Mouse (Mus musculus) kidney, postnatal 14 days (tissue): Measurements from ENCODE around the gene Ror1.

Experiments
- DNase-seq: peaks from one replicate; pipeline ENCODE4 v3.0.0; 2022; ENCODE audit warnings: mixed read lengths

Ror1 gene

DNA sequence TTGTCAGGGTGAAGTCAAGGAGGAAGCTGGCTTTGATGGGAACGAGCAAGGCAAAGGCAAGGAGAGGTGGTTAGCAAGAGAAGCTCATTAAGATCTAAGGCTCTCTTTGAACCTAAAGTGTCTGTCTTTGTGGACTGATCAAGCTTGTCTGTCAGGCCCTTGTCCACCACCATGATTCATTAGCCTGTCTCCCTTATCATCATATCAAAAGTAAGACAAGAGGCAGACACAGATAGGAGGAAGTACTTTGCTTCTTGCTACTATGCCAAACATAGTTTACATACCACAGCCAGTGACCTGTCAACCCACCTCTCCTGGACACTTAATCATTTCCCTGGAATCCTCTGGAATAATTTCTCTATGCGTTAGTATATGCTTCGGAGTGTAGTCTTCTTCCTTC, 121.0 kb downstream of the Ror1 start:
- DNase-seq, result no peak

DNA sequence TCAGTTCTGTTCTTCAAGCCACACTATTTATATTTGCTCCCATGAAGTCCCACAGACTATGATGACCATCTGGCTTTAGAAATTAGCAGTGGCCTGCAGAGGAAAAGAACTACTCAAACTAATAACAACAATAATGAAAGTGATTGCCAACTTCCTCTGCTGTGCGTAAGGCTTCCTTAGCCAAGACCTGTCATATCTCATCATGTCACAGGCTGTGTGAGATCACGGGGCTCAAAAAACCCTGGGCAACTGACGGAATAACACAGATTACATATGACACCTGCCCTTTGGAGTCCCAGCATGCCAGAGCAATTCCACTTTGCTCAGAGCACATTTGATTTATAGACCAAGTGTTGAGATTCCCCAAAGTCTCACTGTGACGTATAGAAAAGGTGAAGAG, 123.4 kb downstream of the Ror1 start:
- no peak for DNase-seq

DNA sequence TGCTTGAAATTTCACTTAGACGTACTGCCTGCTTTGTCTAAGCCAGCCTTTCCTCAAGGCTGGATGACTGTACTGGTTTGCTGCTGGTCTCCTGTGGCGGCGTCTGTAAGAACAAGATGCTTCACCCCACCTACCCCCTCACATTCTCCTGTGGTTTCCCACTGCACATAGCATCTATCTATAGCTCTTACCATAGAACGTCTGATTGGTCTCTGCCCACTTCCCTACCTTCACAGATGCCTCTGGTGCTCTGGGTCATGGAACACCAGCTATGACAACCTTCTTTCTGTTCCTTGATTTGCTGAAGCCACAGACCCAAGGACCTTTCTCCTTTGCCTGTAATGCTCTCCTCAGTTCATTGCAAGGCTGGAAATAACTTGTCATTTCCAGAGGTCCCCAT, 124.0 kb downstream of the Ror1 start:
- no peak for DNase-seq

DNA sequence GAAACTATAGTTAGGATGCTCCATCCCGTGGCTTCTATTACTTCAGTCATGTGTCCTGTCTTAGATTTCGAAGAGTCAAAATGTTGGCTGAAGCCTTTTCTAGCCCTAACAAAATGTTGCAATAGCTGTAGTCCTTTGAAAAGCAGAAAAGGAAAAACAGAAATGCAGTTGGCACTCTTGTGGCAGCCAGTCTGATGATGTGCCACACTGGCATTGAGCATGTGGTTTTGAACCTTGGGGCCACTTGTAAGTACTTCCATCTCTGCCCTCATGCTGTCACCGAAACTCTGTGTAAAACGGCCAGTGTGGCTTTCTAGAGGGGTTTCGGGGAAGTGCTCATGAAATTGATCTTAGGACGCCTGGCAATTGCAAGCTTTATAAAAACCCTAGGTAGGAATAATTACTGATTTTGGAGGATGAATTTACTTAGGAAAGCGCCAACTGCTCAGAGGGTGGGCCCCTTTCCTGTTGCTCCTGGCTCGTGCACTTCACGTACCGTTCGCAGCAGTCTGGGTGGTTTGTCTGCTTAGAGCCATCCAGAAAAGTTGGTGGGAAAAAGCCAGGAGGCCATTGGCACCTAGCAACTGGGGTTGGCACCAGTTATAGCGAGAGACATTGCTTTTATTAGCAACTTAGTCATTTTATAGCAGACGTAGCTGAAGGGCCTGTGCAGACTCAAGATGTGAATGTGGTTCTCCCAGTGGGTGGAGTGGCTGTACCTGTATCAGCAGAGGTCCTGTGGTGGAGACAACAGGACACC, 126.6 kb downstream of the Ror1 start:
- no peak for DNase-seq

DNA sequence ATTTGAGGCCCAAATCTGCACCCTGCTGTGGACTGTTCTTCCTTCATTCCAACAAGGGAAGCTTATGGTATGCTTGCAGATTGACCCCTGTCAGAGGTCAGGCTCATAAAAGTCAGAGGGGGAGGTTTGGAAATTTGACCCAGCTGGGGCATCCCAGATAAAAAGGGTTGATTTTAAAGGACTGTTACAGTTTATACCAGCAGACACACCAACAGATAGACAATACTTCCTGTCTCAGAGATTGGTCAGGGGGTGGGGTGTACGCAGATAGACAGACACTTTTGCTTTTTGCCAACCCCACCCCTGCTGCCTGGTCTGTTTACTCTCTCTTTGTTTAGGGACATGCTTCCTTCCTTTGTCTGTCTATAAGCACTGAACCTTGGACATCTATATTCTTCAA, 127.9 kb downstream of the Ror1 start:
- no peak for DNase-seq

DNA sequence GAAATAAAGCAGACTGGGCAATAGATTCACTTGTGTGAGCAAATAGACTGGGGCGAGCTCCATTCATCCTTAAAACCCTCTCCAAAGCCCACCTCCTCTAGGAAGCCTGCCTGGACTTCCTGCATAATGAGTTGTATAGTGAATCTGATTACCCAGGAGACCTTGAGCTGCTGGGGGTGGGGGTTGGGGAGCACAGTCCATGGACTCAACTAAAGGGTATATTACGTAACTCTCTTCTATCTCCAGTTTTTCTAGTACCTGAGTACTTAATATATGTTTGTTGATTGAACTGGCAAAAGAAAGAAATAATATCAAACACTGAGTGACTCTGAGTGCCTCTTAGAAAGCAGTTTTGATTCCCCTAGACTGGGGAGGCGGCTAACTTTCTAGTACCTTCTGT, 128.4 kb downstream of the Ror1 start:
- DNase-seq, result no peak

DNA sequence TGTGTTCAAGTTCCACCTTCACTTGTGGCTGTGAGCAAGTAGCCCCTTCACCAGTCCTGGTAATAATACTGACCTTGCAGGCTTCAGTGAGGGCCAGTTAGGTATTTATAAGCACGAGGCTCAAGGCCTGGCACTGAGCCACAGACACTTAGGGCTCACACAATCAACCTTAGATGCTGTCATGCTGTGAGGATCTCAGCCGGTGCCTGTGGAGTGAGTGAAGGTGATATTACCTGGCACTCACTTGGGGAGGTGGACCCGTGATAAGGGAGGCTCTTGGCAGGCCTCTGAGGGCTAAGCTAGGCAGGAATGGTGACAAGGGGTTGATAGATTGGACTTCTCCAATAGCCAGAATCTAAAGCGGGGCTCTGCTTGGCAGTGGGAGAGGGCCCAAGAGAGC, 131.0 kb downstream of the Ror1 start:
- DNase-seq, result peak; percentile 63

DNA sequence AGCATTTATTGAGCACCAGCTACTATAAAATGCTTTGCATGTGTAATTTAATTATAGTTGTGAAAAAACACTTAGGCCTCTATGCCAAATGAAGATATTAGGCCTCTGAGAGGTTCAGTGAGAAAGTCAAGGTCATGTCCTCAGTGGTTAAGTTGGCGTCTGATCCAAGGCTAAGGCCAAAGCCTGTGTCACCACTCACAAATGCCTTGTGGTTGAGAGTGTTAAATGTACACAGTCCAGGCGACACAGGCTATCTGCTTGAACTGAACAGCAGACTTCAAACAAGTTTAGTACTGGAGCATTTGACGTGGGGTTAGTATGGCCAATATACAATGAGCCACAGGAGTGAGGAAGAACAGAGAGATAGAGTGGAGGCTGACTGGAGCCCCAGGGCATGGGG, 132.5 kb downstream of the Ror1 start:
- DNase-seq, result no peak

DNA sequence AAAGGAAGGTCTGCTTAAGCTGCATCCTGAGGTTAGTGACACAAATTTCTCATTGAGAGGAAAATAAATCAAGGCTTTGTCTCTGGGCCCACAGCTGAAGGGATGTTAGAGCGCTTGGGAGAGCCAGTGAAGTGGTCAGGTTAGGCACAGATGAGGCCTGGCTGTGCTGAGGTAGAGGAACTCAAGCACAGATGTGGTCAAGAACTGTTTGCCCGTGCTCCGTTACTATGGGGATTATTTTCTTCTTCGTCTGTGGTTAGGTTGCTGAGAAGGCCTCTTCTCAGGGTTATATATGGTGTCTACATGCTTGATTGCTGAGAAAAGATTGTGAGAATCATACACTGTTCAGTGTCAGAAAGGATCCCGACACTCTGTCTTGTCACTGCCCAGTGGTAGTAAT, 134.7 kb downstream of the Ror1 start:
- no peak for DNase-seq

DNA sequence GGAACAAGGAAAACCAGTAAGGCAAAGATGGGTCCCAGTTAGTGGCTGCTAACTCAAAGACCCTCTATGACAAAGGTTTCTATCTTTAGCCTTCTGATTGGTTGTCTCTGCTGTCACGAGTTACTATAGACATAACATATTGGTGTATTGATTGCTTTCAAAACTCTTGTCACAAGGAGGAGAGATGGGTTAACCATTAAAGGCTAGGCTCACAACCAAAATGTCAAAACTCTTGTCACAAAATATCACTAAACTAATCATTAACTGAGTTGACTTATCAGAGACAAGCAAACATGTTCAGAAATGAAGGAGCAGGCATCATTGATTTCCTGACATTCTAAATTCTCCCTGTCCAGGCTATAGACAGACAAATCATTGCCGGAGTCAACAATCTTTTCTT, 135.4 kb downstream of the Ror1 start:
- no peak for DNase-seq

DNA sequence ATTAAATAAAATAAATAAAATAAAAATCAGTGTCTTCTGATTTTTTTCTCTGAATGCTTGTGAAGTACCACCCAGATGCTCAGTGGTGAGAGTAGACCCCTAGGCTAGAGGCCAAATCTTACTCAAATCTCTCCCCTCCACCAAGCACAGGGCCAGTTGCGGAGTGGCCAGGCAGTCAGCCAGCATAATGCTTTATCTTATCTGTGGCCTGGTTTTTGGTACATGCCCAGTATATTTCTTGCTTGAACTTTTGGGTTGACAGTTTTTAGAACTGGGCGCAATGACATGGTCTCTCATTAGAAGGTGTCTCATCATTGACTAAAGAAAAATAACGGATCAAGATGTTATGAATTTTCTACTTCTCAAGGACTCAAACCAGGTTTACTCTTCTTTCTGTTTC, 136.3 kb downstream of the Ror1 start:
- DNase-seq, result no peak

DNA sequence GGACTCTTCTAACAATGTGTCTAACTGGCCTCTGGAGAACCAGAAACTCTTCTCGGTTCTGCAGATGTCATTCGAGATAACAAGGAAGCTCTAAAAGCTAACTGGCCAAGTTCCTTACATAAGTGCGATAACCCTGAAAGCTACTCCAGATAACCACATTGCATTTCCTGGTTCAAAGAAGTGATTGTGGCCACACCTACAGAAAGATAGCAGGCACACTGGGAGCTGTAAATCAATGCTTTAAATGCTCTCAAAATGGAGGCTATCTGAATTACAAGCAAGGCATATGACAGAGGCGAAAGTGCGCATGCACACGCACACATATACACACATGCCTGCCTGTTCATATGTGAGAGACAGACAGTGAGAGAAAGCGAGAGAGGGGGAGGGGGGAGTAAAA, 136.9 kb downstream of the Ror1 start:
- no peak for DNase-seq

DNA sequence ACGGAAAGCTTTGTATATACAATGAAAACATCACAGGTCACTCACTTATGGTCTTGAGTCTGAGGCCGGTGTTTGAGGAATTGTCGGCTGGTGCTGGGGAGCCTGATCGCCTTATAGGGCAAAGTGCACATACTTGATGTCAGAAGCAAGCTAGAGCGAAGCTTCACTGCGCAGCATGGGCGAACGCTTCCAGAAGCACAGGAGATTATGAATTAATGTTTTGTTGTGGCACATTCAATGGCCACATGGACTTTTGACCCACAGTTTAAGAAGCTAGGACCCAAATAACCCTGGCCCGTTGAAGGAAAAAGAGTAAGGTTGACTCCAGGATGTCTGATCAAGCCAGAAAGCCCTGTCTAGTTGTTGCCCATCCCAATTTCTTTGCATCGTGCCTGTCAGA, 138.2 kb downstream of the Ror1 start:
- peak; percentile 41 for DNase-seq

DNA sequence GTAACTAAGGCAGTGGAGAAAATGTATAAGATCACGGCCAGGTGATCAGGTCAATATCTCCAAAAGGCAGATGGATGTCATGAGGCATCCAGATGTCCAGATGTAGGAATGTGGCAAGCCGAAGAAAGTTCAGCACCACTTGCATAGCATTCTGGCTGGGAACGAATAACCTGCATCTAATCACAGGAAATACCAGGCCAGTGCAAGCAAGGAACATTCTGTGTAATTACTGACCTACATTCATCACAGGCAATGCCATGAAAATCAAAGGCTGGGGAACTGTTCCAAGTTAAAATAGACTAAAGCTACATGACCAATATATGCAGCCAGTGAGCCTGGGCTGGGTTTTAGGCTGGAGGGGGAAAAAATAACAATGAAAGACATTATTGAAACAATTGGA, 140.7 kb downstream of the Ror1 start:
- DNase-seq, result no peak

DNA sequence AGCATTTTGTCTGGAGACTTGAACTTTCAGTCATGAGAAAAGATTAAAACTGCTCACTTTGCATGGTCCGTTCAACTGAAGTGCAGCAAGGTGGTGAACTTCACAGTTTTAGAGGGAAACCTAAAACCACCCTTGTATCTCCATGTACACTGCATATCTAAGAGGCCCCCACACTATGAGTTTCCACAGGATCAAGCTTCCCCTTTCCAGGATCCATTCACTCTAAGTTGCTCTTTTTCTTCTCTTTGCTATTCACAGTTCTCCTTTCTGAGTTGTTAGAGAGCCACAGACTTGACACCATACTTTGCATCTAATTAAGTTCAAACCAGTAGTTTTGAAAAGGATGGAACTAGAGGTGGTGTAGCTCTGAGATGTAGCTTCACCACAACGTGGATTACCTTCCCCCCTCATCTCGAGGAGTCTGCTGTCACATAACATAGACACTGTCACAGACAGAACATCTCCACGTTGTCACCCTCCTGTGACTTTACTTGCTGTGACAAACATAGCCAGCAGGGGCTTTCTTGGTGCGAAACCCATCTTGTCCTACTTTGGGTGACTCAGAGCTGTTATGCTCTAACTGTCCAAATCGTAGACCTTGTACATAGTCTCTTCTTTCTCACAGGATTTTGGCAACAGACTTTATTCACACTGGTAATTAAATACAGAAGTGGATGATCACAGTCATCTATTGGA, 146.6 kb downstream of the Ror1 start:
- no peak for DNase-seq

DNA sequence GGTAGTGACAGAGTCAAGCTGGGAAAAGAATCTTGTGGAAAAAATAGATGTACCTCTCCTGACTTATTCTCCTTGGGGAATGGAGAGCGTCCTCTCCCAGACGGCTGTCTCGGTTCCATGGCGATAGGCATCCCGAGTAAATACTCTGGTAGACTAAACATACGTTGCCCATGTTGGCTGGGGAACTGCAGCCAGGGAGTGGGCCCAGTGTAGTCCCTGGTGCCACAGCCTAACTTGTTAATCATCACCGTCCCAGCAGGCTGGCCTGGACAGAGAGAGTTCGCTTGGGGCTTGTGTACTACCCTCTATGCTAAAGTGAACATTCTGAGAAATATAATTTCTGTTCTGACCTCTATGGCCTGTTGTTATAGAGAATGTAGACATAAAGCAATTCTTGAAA, 148.7 kb downstream of the Ror1 start:
- DNase-seq, result no peak

DNA sequence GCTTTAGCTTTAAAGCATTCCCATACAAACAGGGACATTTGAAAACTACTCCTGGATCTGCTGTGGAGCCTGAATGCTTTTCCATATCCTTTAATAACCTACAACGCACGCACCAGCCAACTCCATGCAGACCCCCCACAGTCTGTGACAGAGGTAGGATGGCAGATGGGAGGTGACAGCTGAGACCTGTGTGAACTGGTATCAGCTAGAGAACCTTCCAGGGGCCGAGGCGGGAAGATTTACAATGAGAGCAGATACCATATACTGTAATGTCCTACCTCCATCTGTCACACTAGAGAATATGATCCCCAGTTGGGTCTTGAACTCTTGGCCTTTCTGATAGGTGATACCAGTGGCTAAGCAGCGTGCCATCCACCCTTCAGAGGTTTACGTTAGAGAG, 149.1 kb downstream of the Ror1 start:
- DNase-seq, result no peak

DNA sequence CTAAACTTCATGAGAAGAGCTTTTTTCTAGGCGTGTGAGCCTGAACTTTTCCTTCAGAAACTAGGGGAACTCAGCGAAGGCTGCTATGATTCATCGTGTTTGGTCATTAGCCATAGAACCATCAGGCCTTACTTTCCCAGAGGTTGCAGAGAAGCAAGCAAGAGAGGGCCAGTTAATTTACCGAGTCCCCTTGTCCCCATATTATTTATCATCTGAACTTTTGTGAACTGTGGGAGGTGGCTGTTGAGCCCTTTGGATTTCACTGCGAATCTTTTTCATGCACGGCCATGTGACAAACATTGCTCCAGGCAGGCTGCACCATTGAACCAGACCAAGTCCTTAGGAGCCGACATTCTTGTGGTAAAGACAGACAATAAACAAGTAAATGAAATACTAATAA, 152.2 kb downstream of the Ror1 start:
- DNase-seq, result peak; percentile 60

DNA sequence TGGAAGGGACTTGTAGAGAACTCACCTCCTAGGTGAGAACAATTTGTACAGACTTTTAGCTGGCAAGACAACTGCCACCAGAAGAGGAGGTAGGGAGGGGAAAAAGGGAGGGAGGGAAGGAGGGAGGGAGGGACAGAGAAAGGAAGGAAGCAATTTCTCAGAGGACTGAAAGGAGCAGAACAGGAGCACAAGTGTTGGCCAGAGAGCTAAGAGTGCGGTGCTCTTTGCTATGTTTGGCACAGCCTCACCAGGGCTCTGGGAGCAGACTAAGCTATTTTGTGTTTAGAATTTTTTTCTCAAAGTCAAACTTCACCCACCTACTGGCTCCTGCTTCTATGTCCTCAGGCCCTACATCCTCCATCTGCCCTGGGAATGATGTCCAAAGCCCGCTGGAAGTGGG, 152.7 kb downstream of the Ror1 start:
- peak; percentile 29 for DNase-seq

DNA sequence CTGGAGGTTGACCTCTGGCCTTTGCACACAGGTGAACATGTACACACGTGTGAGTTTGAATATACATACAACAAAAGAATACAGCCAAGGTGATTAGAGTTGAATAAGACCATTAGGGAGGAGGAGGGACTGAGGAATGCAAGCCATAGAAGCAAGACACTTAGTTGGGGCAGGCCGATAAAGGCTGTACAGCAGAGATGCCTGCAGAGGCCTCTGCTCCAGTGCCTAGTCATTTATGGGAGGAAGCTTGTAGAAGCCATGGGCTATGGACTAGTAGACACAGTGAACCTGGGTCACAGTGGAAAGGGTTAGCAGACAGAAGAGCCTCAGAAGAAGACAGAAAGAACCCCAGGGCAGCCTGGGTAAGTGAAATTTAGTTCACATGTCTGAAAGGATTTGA, 155.7 kb downstream of the Ror1 start:
- DNase-seq, result no peak

DNA sequence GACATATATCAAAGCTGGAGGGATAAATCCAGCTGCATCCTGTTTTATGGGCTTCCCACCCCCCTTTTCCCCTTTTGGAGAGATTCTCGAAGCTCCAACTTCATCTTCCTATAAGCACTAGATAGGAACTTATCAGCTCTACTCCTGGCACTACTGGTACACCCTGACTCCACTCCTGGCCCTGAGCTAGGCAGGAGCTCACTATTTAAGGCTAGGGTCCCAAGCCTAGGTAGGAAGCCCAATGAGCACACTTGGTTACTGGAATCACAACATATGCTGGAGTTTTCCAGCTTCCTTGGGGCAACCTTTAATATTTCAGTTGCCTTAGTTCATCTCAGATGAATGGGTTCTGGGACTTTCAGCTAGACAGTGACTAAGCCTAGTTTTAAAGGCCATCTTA, 156.5 kb downstream of the Ror1 start:
- DNase-seq, result no peak

DNA sequence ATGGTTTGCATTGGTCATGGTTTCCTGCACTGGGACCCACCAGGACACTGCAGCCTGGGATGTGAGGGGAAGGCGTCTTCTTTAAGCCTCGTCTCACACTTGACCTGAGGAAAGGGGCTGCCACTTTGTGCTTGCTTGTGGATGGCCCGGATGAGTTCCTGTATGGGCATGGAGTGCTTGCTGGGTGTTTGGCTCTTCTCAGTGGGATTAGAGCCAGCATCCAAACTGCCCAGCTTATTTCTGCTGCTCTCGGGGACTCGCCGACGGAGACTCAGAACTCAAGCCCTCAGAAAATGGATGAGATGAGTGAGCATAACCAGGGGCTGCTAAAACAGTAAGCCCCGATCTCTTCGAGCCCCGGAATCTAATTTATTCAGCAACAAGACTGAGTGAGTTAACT, 157.1 kb downstream of the Ror1 start:
- no peak for DNase-seq

DNA sequence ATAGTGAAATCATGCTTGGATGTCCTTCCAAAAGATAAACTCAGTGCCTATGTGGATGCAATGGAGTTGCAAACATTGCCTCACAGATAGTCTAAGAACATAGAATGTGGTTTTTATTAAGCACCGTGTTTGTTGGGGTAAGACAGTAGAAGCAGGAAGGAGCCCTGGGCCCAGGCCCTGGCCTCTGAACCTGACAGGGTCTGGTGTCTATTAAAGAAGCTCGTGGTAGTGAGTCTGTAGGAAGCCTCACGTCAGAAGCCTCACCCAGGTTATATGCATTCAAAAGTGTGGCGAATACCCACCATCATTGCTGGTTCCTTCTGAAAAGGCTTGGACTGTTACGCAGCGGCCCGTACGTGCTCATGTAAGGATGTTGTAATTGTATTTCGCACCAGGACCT, 157.8 kb downstream of the Ror1 start:
- DNase-seq, result no peak

DNA sequence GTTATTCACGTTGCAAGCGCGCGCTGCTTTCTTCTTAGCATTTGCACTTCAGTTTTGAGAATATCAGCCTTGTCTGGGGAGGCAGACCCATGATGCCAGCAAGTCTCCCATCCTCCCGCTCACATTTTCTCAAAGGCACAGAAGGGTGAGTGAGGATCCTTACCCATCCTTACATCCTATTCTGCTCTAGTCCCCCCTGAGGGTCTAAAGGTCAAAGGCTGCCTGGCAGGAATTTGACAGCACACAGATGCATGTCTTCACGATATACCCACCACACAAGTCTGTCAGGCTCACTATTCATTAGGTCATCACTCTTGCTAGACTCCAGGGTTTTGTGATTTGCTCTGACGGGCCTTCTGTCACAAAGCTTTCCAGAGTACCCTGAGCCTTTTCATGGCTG, 158.2 kb downstream of the Ror1 start:
- no peak for DNase-seq

DNA sequence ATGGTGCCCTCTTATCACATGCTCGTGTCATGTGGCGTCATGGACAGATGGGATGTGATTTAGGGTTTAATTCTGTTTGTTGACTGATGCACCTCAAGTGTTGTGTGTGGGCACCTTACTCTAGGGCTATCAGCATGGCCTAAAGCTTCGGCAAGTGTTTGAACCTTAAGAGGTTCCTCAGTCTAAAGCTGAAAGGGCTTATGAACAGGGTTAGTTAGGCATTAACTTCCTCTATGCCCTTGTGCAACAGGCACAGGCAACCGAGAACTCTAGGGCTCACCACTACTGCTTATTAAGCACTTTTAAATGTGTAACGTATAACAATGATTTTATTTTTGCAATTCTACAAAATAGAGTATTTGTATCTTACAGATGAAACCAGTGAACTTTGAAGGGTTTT, 162.9 kb downstream of the Ror1 start:
- peak; percentile 32 for DNase-seq
